ENCODE assay signal across 21 mouse cellular contexts in the genomic region with DNA sequence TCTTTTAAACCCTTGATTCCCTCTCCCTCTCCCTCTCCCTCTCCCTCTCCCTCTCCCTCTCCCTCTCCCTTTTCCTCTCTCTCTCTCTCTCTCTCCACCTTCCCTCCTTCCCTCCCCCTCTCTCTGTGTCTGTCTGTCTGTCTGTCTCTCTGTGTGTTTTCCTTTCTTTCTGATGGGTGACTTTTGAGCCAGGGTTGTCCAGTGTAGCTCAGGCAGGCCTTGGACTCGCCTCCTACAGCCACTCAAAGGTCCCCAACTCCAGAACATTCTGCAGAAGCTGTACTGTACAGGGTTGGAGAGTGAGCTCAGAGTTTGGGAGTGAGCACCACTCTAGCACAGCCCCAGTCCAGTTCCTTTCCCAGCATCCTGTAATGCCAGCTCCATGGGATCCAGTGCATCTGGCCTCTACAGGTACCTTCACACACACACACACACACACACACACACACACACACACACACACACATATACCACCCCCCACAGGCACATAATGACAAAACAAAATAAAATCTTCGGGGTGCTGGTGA.
"Had no signal": no experiment of that assay in that cellular context is flagged by ENCODE, and none has a peak within 500 bp of the region (broad histone marks: within the 10 kb centered on the region; RNA-seq: fewer than 3 reads in every experiment).

No protein-coding gene starts in this region.

- H3K4me3 ChIP-seq: layer of hippocampus, adult 2 months; limb, embryonic 12.5 days; liver, embryonic 13.5 days; midbrain, embryonic 12.5 days; myocyte had no signal

- H3K4me2 ChIP-seq: limb, embryonic 12.5 days; liver, embryonic 13.5 days; midbrain, embryonic 12.5 days had no signal

- H3K27me3 ChIP-seq: liver, embryonic 13.5 days had no signal

- H3K9ac ChIP-seq: limb, embryonic 12.5 days; liver, embryonic 13.5 days; midbrain, embryonic 12.5 days had no signal

- DNase-seq: kidney, adult 18-20 months; kidney, adult 9 months; kidney, postnatal 10 days; layer of hippocampus, adult 9-11 months; liver; liver, embryonic 13.5 days; lung, adult 2 months; lung, postnatal 14 days; lung, postnatal 4 days; right cerebral cortex, adult 18-20 months; right cerebral cortex, postnatal 14 days; right cerebral cortex, postnatal 4 days; thymus, adult 2 months; thymus, postnatal 14 days; thymus, postnatal 4 days had no signal

- H3K9me3 ChIP-seq: limb, embryonic 12.5 days; liver, embryonic 13.5 days; midbrain, embryonic 12.5 days had no signal

- ATAC-seq: midbrain, embryonic 16.5 days had no signal

- H3K27ac ChIP-seq: layer of hippocampus, adult 2 months; limb, embryonic 12.5 days; liver, embryonic 13.5 days; midbrain, embryonic 12.5 days; stomach, postnatal 0 days had no signal

- H3K36me3 ChIP-seq: limb, embryonic 12.5 days; liver, embryonic 13.5 days; midbrain, embryonic 12.5 days had no signal
